Mouse (Mus musculus): ENCODE results near the gene Gpr45. TPM values are rescaled to one million over a fixed set of nuclear protein-coding genes. Genes with fewer than 3 reads are reported as not detected.
"Not testable (repeated sequence)": the region's sequence is repeated elsewhere in the genome, so short reads cannot be mapped to it uniquely, and the experiment has no call there.

Gene Gpr45
- under 1 TPM in 1 of 2 experiments, not detected in 1; 0.13 TPM for total RNA-seq (2021)
- long read RNA-seq, experiment 1, result 0 reads
- long read RNA-seq, experiment 2, result 0 reads

DNA sequence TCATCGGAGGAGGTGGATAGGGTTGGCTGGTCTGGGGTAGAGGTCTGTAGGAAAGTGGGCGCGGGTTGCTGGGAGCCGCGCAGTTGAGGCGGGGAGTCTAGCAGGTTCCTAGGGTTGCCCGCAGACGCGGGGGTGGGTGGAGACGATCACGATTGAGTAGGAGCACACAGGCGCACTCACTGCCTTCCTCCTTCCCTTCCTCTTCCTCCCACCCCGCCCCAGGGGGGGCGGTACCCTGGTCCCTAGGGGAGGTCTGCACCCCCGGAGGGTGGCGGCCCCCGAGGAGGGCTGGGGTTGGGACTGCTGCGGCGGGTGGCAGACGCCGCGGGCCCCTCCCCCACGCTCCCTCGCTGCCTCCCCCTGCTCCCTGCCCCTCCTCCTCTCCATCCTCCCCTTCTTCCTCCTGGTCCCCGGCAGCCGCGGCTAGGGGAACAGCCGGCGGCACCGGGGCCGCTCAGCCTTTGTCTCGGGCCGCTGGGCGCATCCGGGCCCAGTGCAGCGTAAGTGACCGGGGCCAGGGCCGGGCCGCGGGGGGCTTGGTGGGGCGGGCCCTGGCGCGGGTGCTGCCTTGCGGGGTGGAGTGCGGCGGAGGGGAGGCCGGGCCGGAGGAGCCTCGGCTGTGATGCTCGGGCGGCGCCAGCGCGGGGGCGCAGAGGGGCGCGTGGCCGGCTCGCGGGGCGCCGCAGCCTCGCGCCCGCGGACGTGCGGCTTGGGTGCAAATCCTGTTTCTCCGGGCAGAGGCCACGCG lies at the start of gene Gpr45:
Gene Gpr45 (plus strand): TSS at position 139 of the 748 bp plus-strand sequence.
- intact Hi-C loops (cut with DNase I; ENCODE audit: low total_unique reads), result loop anchor here (10.0 kb wide), 1 partner anchor 268 kb away; no protein-coding TSS in a partner anchor
- DNase-seq, result peak; percentile 20

GRCm38 (mm10) chr1:42905148-42905547 lies 47.5 kb upstream of the Gpr45 start:
- intact Hi-C loops (cut with DNase I; ENCODE audit: low total_unique reads), result no loop called here

DNA sequence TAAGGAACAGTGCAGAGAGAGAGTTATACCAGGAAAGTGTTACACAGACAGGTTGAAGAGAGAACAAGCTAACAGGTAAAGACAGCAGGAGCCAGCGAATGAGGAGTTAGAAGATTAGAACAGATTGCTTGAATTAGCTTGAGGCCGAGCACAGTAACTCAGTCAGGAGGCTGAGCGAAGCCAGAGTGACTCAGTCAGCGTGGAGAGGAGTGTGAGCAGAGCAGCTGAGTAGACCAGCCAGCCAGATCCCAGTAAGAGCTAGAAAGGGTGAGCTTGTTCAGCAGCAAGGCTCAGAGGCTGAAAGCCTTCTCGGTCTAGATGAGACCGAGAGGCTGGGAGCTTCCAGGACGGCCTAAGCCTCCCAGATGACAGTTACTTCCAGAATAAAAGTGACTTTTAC lies 46.0 kb upstream of the Gpr45 start:
- no peak for DNase-seq
- intact Hi-C loops (cut with DNase I; ENCODE audit: low total_unique reads), result no loop called here

More at GRCm38 (mm10) chr1:42905148-42905547, 47.5 kb upstream of the Gpr45 start:
- DNase-seq, result no peak

- intact Hi-C loops (cut with DNase I; ENCODE audit: low total_unique reads), result no loop called here
- DNase-seq, result no peak
Measured at GRCm38 (mm10) chr1:42907153-42907552, 45.5 kb upstream of the Gpr45 start.

- intact Hi-C loops (cut with DNase I; ENCODE audit: low total_unique reads), result loop anchor here (10.0 kb wide), 1 partner anchor 200 kb away; no protein-coding TSS in a partner anchor
- DNase-seq, result no peak
Measured at GRCm38 (mm10) chr1:42915062-42915461, 37.6 kb upstream of the Gpr45 start.

DNA sequence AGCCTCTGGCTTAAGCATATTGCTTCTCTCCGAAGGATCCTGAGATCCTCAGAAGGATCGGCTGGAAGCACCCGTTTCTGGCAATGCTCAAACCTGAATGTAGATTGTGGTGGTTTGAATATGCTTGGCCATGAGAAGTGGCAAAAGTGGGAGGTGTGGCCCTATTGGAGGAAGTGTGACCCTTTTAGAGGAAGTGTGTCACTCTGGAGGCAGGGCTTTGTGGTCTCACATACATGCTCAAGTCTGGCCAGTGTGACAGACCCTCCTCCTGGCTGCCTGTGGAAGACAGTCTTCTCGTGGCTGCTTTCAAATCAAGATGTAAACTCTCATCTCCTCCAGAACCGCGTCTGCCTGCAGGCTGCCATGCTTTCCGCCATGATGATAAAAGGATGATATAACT lies 36.0 kb upstream of the Gpr45 start:
- DNase-seq, result no peak
- intact Hi-C loops (cut with DNase I; ENCODE audit: low total_unique reads), result loop anchor here (10.0 kb wide), 1 partner anchor 198 kb away; no protein-coding TSS in a partner anchor

DNA sequence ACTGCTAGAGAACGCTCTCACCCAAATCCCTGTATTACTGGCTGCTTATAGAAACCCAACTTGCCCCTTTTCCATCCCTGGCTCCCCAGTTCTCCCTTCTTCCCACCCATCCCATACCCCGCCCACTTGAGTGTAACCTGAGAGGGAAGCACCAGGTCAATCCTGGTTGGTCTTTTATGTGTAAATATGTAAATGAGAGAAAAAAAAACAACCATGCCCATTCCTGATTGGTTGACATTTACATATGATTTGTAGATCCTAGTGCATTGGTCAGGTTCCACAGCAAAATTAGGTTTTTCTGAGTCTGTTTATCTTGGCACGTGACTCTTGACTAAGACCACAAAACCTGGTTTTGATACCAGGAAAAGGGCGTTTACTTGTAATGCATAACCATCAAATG lies 34.8 kb upstream of the Gpr45 start:
- intact Hi-C loops (cut with DNase I; ENCODE audit: low total_unique reads), result loop anchor here (10.0 kb wide), 1 partner anchor 197 kb away; no protein-coding TSS in a partner anchor
- DNase-seq, result no peak

- no peak for DNase-seq
- intact Hi-C loops (cut with DNase I; ENCODE audit: low total_unique reads), result no loop called here
Measured at GRCm38 (mm10) chr1:42923924-42924323, 28.7 kb upstream of the Gpr45 start.

DNA sequence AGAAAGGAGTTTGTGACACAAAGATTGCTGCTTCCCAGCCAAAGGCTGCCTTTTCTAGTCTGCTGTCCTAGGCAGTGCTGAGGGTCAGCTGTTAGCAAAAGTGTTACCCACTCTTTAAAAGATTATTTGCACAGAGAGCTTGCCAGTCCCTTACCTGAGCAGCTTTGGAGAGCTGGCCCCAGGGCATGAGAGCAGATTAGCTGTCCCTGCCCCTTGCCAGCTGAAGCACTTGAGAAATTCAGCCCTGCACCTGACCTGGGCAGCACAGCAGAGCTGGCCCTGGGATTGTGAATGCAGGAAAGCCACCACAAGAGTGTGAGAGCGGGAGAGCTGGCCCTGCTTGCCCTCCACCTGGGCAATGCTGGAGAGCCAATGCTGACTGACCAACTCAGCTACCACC lies 19.1 kb upstream of the Gpr45 start:
- intact Hi-C loops (cut with DNase I; ENCODE audit: low total_unique reads), result no loop called here

GRCm38 (mm10) chr1:42948486-42948885 lies 4.2 kb upstream of the Gpr45 start:
- intact Hi-C loops (cut with DNase I; ENCODE audit: low total_unique reads), result no loop called here
- DNase-seq, result no peak

More for the DNA sequence above, 19.1 kb upstream of the Gpr45 start:
- DNase-seq, result no peak

GRCm38 (mm10) chr1:42953482-42953822 lies 780 bp downstream of the Gpr45 start:
- intact Hi-C loops (cut with DNase I; ENCODE audit: low total_unique reads), result loop anchor here (10.0 kb wide), 1 partner anchor 269 kb away; no protein-coding TSS in a partner anchor

GRCm38 (mm10) chr1:42956828-42957227 lies 4.2 kb downstream of the Gpr45 start:
- no peak for DNase-seq
- intact Hi-C loops (cut with DNase I; ENCODE audit: low total_unique reads), result loop anchor here (10.0 kb wide), 1 partner anchor 272 kb away; no protein-coding TSS in a partner anchor

More at GRCm38 (mm10) chr1:42953482-42953822, 780 bp downstream of the Gpr45 start:
- DNase-seq, result no peak

DNA sequence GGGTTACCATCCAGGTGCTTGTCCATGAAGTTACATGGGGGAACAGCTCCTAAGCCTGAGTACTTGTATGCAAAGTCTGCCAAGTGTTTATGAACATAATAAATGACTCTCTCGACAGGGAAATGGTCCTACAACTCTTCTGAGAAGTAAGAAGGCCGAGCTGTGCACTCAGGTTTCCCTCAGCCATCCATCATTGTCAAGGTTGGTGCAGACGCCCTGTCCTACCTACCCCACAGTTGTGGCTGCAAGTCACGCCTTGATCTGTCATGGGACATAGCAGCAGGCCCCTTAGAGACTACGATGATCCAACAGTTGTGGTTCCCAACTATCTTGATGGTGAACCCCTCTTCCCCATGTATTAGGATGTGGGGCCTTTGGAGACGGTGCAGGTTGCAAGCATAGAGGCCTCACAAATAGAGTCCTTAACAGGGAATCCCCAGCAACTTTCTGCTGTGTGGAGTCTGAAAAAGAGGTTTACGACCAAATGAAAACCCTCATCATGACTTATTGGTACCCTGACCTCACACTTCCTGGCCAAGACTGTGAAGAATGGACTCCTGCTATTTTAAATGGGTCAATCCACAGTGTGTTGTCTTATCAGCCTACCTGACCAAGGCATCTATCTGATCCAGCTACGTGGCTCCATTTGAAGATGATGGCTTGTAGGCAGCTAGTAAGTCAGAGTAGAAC lies 30.6 kb downstream of the Gpr45 start:
- DNase-seq, result no peak
- intact Hi-C loops (cut with DNase I; ENCODE audit: low total_unique reads), result no loop called here

- no peak for DNase-seq
- intact Hi-C loops (cut with DNase I; ENCODE audit: low total_unique reads), result no loop called here
Measured at GRCm38 (mm10) chr1:42984119-42984518, 31.4 kb downstream of the Gpr45 start.

GRCm38 (mm10) chr1:42988996-42989395 lies 36.3 kb downstream of the Gpr45 start:
- intact Hi-C loops (cut with DNase I; ENCODE audit: low total_unique reads), result no loop called here
- DNase-seq, result no peak

GRCm38 (mm10) chr1:43006051-43006514 lies 53.4 kb downstream of the Gpr45 start:
- DNase-seq, result no peak
- intact Hi-C loops (cut with DNase I; ENCODE audit: low total_unique reads), result no loop called here

DNA sequence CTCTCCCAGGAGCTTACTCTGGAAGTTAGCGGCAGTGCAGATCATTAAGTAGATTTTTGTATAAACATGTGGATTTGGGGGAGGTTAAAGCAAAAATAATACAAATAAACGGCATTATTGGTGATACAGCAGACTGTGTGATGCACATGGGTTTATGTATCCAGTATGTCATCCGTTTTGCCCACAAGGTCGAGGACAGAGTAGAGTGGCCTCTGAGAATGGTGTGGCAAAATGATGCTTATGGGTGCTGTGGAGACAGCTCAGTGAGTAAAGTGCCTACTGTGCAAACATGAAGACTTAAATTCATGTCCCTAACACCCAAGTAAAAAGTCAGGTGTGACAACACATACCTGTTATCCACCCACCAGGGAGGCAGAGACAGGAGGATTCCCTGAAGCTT lies 53.9 kb downstream of the Gpr45 start:
- intact Hi-C loops (cut with DNase I; ENCODE audit: low total_unique reads), result no loop called here
- DNase-seq, result no peak

DNA sequence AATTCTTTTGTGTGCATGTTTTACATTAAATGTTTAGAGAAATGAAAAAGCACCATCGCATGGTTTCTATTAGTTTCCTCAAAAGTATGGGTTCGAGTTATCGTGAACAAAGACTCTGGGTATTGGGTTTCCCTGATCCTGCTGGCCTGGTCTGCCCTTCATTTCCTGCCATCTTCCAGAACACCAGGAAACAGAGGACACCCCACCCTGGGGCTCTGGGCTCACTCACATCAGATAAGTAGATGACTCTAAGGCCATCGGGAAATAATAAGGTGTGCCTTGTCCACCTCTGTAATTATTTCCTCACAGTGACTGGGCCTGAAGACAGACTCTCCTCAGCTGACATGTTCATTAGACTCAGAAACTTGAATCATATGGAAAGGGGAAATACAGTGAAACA lies 57.8 kb downstream of the Gpr45 start:
- intact Hi-C loops (cut with DNase I; ENCODE audit: low total_unique reads), result no loop called here
- no peak for DNase-seq

GRCm38 (mm10) chr1:43015153-43015685 lies 62.5 kb downstream of the Gpr45 start:
- DNase-seq; intact Hi-C loops (cut with DNase I; ENCODE audit: low total_unique reads): not testable (repeated sequence)

- intact Hi-C loops (cut with DNase I; ENCODE audit: low total_unique reads), result no loop called here
- no peak for DNase-seq
Measured at GRCm38 (mm10) chr1:43036014-43036413, 83.3 kb downstream of the Gpr45 start.
